Mouse (Mus musculus): ENCODE results near the gene Ntrk2. TPM values are rescaled to one million over a fixed set of nuclear protein-coding genes. Genes with fewer than 3 reads are reported as not detected.

Gene Ntrk2
- total and polyA plus RNA-seq, 3 experiments, result under 0.01 TPM; not detected in 2

- Histone ChIP-seq H3K79me2 (ENCODE audit: control insufficient read depth, insufficient read depth, low read length, poor library complexity) (no peaks in the 10 kb centered on the region), H3K9me3 (replicated peaks; ENCODE audit: insufficient read depth, low read length) (no peaks in the 10 kb centered on the region), H3K36me3 (ENCODE audit: control insufficient read depth in 1 of 2, insufficient read depth in 2 of 2, low read length in 2 of 2) (no peaks in the 10 kb centered on the region), H3K9ac (ENCODE audit: control insufficient read depth, low read depth, low read length, poor library complexity, severe bottlenecking) (no peak overlapping the region), H3K4me3 (ENCODE audit: control insufficient read depth in 1 of 2, insufficient read depth in 1 of 2, low read depth in 2 of 2, low read length in 2 of 2) (no peak overlapping the region), H3K4me1 (ENCODE audit: control insufficient read depth in 1 of 2, insufficient read depth in 2 of 2, low read length in 2 of 2) (no peaks in the 10 kb centered on the region), H3K27me3 (ENCODE audit: control insufficient read depth in 1 of 2, insufficient read depth in 2 of 2, low read length in 2 of 2) (no peaks in the 10 kb centered on the region), H3K27ac (ENCODE audit: control insufficient read depth, low read depth, low read length) (no peak overlapping the region)
- no peak for DNase-seq (ENCODE audit: low read depth, low spot score)
- TF ChIP-seq E2F4 (IDR thresholded peaks at IDR 0.05; ENCODE audit: borderline replicate concordance, low read depth, low read length) (no peak), MAZ (IDR thresholded peaks at IDR 0.05; ENCODE audit: low read depth, low read length) (no peak), GABPA (IDR thresholded peaks at IDR 0.05; ENCODE audit: low read depth, low read length) (no peak), TAL1 (IDR thresholded peaks at IDR 0.05; ENCODE audit: low read length) (no peak), EP300 (IDR thresholded peaks at IDR 0.05; ENCODE audit: low read depth in 1 of 2, low read length in 2 of 2) (no peak), MAX (IDR thresholded peaks at IDR 0.05; ENCODE audit: low read length) (no peak), MYC (IDR thresholded peaks at IDR 0.05; ENCODE audit: low read depth, low read length) (no peak), SIN3A (IDR thresholded peaks at IDR 0.05; ENCODE audit: low read length) (no peak), TCF12 (IDR thresholded peaks at IDR 0.05; ENCODE audit: low read depth, low read length) (no peak), MYB (IDR thresholded peaks at IDR 0.05; ENCODE audit: low read depth, low read length) (no peak), TBP (IDR thresholded peaks at IDR 0.05; ENCODE audit: low read depth, low read length) (no peak), RCOR1 (IDR thresholded peaks at IDR 0.05; ENCODE audit: low read depth, low read length) (no peak), USF1 (IDR thresholded peaks at IDR 0.05; ENCODE audit: low read depth, low read length) (no peak), MEF2A (IDR thresholded peaks at IDR 0.05; ENCODE audit: extremely low read depth, insufficient replicate concordance, low read depth, low read length, poor library complexity, severe bottlenecking) (no peak), ZMIZ1 (IDR thresholded peaks at IDR 0.05; ENCODE audit: low read depth, low read length) (no peak), ZKSCAN1 (IDR thresholded peaks at IDR 0.05; ENCODE audit: low read depth, low read length) (no peak)
Measured at GRCm38 (mm10) chr13:59115551-59115950, 309.2 kb downstream of the Ntrk2 start.

- H3K27ac ChIP-seq (ENCODE audit: control insufficient read depth, low read depth, low read length), result no peak overlapping the region
- H3K4me1 ChIP-seq (ENCODE audit: control insufficient read depth in 1 of 2, insufficient read depth in 2 of 2, low read length in 2 of 2), result no peaks in the 10 kb centered on the region
- no peaks in the 10 kb centered on the region for H3K9me3 ChIP-seq (replicated peaks; ENCODE audit: insufficient read depth, low read length)
- no peaks in the 10 kb centered on the region for H3K36me3 ChIP-seq (ENCODE audit: control insufficient read depth in 1 of 2, insufficient read depth in 2 of 2, low read length in 2 of 2)
- TF ChIP-seq ZMIZ1 (IDR thresholded peaks at IDR 0.05; ENCODE audit: low read depth, low read length) (no peak), ETS1 (IDR thresholded peaks at IDR 0.05; ENCODE audit: low read depth, low read length) (no peak), CTCF (IDR thresholded peaks at IDR 0.05 in 2 of 3, conservative IDR thresholded peaks at IDR 0.05 in 1 of 3; ENCODE audit: control insufficient read depth in 1 of 3, insufficient read depth in 1 of 3, low read depth in 2 of 3, low read length in 3 of 3, poor library complexity in 1 of 3, severe bottlenecking in 1 of 3) (peak; percentile 13 to 40 (median 27); a peak in 3 of 6 replicates), SMC3 (IDR thresholded peaks at IDR 0.05; ENCODE audit: low read depth, low read length) (0 out of 2 replicates have a peak, but pooled peaks have one; percentile 5)
- H3K27me3 ChIP-seq (ENCODE audit: control insufficient read depth in 1 of 2, insufficient read depth in 2 of 2, low read length in 2 of 2), result no peaks in the 10 kb centered on the region
- H3K79me2 ChIP-seq (ENCODE audit: control insufficient read depth, insufficient read depth, low read length, poor library complexity), result no peaks in the 10 kb centered on the region
- no peak overlapping the region for H3K4me3 ChIP-seq (ENCODE audit: control insufficient read depth in 1 of 2, insufficient read depth in 1 of 2, low read depth in 2 of 2, low read length in 2 of 2)
- H3K9ac ChIP-seq (ENCODE audit: control insufficient read depth, low read depth, low read length, poor library complexity, severe bottlenecking), result no peak overlapping the region
- DNase-seq (ENCODE audit: low read depth, low spot score), result peak; percentile 3
Measured at GRCm38 (mm10) chr13:59117233-59117632, 310.9 kb downstream of the Ntrk2 start.
